Mouse (Mus musculus) erythroblast, embryonic 14.5 days (primary cell): Measurements from ENCODE around the gene Cpne5.

Experiments
- GATA1 ChIP-seq: IDR thresholded peaks from 2 replicates; pipeline ENCODE4 v1.6.1; 2012; ENCODE audit warnings: low read length, inconsistent platforms, mixed read lengths
- TAL1 ChIP-seq: IDR thresholded peaks from 3 replicates; pipeline ENCODE4 v1.6.1; 2012; ENCODE audit warnings: low read length, inconsistent platforms, mixed read lengths

GRCm38 (mm10) chr17:29220631-29221030 lies 17.3 kb downstream of the Cpne5 start:
- TF ChIP-seq TAL1, result no peak
- TF ChIP-seq GATA1, result no peak
